Comparison of ENCODE assay signal across 24 mouse cellular contexts in the genomic region with DNA sequence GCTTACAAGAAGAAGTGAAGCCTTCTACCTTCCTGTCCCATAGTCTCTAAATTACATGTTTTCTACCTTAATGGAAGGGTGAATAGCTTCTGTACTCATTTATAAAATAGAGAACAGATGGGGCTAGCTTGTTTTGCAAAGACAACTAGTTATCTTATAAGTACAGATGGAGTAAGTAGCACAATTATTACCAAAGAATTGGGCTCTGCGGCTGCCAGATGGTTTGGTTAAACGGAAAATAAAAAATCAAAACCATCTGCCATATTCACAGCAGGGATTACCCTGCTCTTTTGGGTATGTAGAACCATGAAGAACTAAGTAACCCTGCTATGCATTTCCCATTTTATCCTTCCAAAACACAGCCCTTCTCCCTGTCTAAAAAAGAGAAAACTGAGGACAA.
DNase-seq lines count a peak whose midpoint lies in the region; ATAC-seq lines count a peak whose summit lies in the region.
"Had no signal": no experiment of that assay in that cellular context is flagged by ENCODE, and none has a peak within 500 bp of the region (broad histone marks: within the 10 kb centered on the region; RNA-seq: fewer than 3 reads in every experiment).

No protein-coding gene starts in this region.

- no peak overlapping the region for H3K4me3 ChIP-seq in forebrain, embryonic 13.5 days
- H3K4me3 ChIP-seq in forebrain, embryonic 11.5 days (ENCODE audit: low read depth, low read length): no peak overlapping the region
- H3K4me3 ChIP-seq in forebrain, embryonic 16.5 days (replicated peaks; ENCODE audit: low read length): no peak overlapping the region
- no peak overlapping the region for H3K4me3 ChIP-seq in liver, embryonic 11.5 days (ENCODE audit: low read depth, low read length)
- H3K4me3 ChIP-seq: heart, embryonic 10.5 days; heart, embryonic 15.5 days; hindbrain, embryonic 12.5 days; liver, embryonic 15.5 days had no signal

- DNase-seq in forebrain, embryonic 11.5 days (ENCODE audit: low spot score): no peak
- DNase-seq in layer of hippocampus, adult 11-12 months (ENCODE audit: low spot score): peak; percentile 25
- no peak for DNase-seq in layer of hippocampus, postnatal 25 days (ENCODE audit: extremely low spot score in 1 of 2, low spot score in 1 of 2)
- peak; percentile 33 for DNase-seq in layer of hippocampus, adult 9-11 months
- DNase-seq in kidney, adult 9 months: no peak
- no peak for DNase-seq in liver, embryonic 11.5 days (ENCODE audit: low spot score)
- DNase-seq: adrenal gland, postnatal 25 days; cerebellum, postnatal 36 days; gastrocnemius, postnatal 14 days; heart, postnatal 36 days; kidney, postnatal 25 days; liver; lung, embryonic 14.5 days; lung, postnatal 14 days; midbrain, embryonic 14.5 days; thymus, postnatal 4 days had no signal

- no peak overlapping the region for H3K4me2 ChIP-seq in forebrain, embryonic 13.5 days
- no peak overlapping the region for H3K4me2 ChIP-seq in forebrain, embryonic 11.5 days (ENCODE audit: low read depth, low read length, severe bottlenecking)
- H3K4me2 ChIP-seq in forebrain, embryonic 16.5 days (ENCODE audit: low read length): no peak overlapping the region
- no peak overlapping the region for H3K4me2 ChIP-seq in liver, embryonic 11.5 days
- H3K4me2 ChIP-seq: heart, embryonic 15.5 days; hindbrain, embryonic 12.5 days; liver, embryonic 15.5 days; lung, embryonic 14.5 days had no signal

- no peak overlapping the region for H3K27ac ChIP-seq in forebrain, embryonic 13.5 days
- no peak overlapping the region for H3K27ac ChIP-seq in forebrain, embryonic 11.5 days (ENCODE audit: low read depth, low read length)
- H3K27ac ChIP-seq in forebrain, embryonic 16.5 days (ENCODE audit: low read length): no peak overlapping the region
- H3K27ac ChIP-seq in liver, embryonic 11.5 days (ENCODE audit: low read depth, low read length): no peak overlapping the region
- H3K27ac ChIP-seq: heart, embryonic 10.5 days; heart, embryonic 15.5 days; hindbrain, embryonic 12.5 days; liver, embryonic 15.5 days had no signal

- H3K4me1 ChIP-seq in forebrain, embryonic 13.5 days: no peaks in the 10 kb centered on the region
- no peaks in the 10 kb centered on the region for H3K4me1 ChIP-seq in forebrain, embryonic 11.5 days (replicated peaks; ENCODE audit: control insufficient read depth, insufficient read depth, low read length)
- no peaks in the 10 kb centered on the region for H3K4me1 ChIP-seq in forebrain, embryonic 16.5 days (replicated peaks; ENCODE audit: control insufficient read depth, insufficient read depth, low read length)
- no peaks in the 10 kb centered on the region for H3K4me1 ChIP-seq in liver, embryonic 11.5 days (replicated peaks; ENCODE audit: control insufficient read depth, insufficient read depth, low read length)
- H3K4me1 ChIP-seq: heart, embryonic 10.5 days; heart, embryonic 15.5 days; hindbrain, embryonic 12.5 days; liver, embryonic 15.5 days had no signal

- peaks cover 5% of the 10 kb centered on the region; the same call in 1 of the 2 replicates for H3K9me3 ChIP-seq in forebrain, embryonic 13.5 days (replicated peaks)
- no peaks in the 10 kb centered on the region; the same call in 1 of the 2 replicates for H3K9me3 ChIP-seq in forebrain, embryonic 11.5 days (ENCODE audit: control insufficient read depth, low read length)
- peaks cover 3% of the 10 kb centered on the region; the same call in 1 of the 2 replicates for H3K9me3 ChIP-seq in forebrain, embryonic 16.5 days (ENCODE audit: control insufficient read depth, low read length)
- H3K9me3 ChIP-seq in liver, embryonic 11.5 days (ENCODE audit: control insufficient read depth, low read length): no peaks in the 10 kb centered on the region
- H3K9me3 ChIP-seq: heart, embryonic 10.5 days; heart, embryonic 15.5 days; hindbrain, embryonic 12.5 days; liver, embryonic 15.5 days had no signal

- H3K27me3 ChIP-seq in forebrain, embryonic 13.5 days: no peaks in the 10 kb centered on the region
- H3K27me3 ChIP-seq in forebrain, embryonic 11.5 days (ENCODE audit: control insufficient read depth, insufficient read depth, low read length): no peaks in the 10 kb centered on the region
- H3K27me3 ChIP-seq in forebrain, embryonic 16.5 days (replicated peaks; ENCODE audit: control insufficient read depth, insufficient read depth, low read length): no peaks in the 10 kb centered on the region
- H3K27me3 ChIP-seq in liver, embryonic 11.5 days (replicated peaks; ENCODE audit: control insufficient read depth, insufficient read depth, low read length): no peaks in the 10 kb centered on the region
- H3K27me3 ChIP-seq: heart, embryonic 15.5 days; hindbrain, embryonic 12.5 days; liver, embryonic 15.5 days had no signal

- ATAC-seq in forebrain, embryonic 13.5 days: peak; percentile 51
- no peak for ATAC-seq in forebrain, embryonic 11.5 days (replicated peaks; ENCODE audit: low FRiP score)
- ATAC-seq in forebrain, embryonic 16.5 days: peak; percentile 54
- no peak for ATAC-seq in liver, embryonic 11.5 days (replicated peaks; ENCODE audit: low FRiP score)
- ATAC-seq: CD4-positive, CD25-positive, alpha-beta regulatory T cell, adult 4 months; intestine, postnatal 0 days had no signal

- WGBS in forebrain, embryonic 13.5 days: 70% methylated on average over 2 of the region's 2 CpGs
- WGBS in forebrain, embryonic 11.5 days: 82% methylated on average over 2 of the region's 2 CpGs
- WGBS in forebrain, embryonic 16.5 days: 76% methylated on average over 2 of the region's 2 CpGs
- 83% methylated on average over 2 of the region's 2 CpGs for WGBS in liver, embryonic 11.5 days

- H3K9ac ChIP-seq in forebrain, embryonic 13.5 days: no peak overlapping the region
- H3K9ac ChIP-seq in forebrain, embryonic 11.5 days (ENCODE audit: low read length): no peak overlapping the region
- no peak overlapping the region for H3K9ac ChIP-seq in forebrain, embryonic 16.5 days (replicated peaks; ENCODE audit: low read depth, low read length)
- H3K9ac ChIP-seq in liver, embryonic 11.5 days (ENCODE audit: low read depth, low read length): no peak overlapping the region
- H3K9ac ChIP-seq: heart, embryonic 15.5 days; hindbrain, embryonic 12.5 days; liver, embryonic 15.5 days; lung, embryonic 14.5 days had no signal

- H3K36me3 ChIP-seq in forebrain, embryonic 13.5 days (ENCODE audit: poor library complexity, severe bottlenecking): no peaks in the 10 kb centered on the region
- H3K36me3 ChIP-seq in forebrain, embryonic 11.5 days (ENCODE audit: control insufficient read depth, insufficient read depth, low read length): no peaks in the 10 kb centered on the region
- no peaks in the 10 kb centered on the region for H3K36me3 ChIP-seq in forebrain, embryonic 16.5 days (ENCODE audit: control insufficient read depth, insufficient read depth)
- no peaks in the 10 kb centered on the region for H3K36me3 ChIP-seq in liver, embryonic 11.5 days (ENCODE audit: control insufficient read depth, insufficient read depth, low read length)
- H3K36me3 ChIP-seq: heart, embryonic 10.5 days; heart, embryonic 15.5 days; hindbrain, embryonic 12.5 days; liver, embryonic 15.5 days had no signal

Comparison
In these comparisons a context has a peak if more than half of its experiments do, and no peak if none do; other contexts are left out.
1. ATAC-seq: peak in forebrain, embryonic 13.5 days (single experiment) and forebrain, embryonic 16.5 days (single experiment); none in forebrain, embryonic 11.5 days (single experiment) and liver, embryonic 11.5 days (single experiment).
2. DNase-seq: peak in layer of hippocampus, adult 11-12 months (single experiment) and layer of hippocampus, adult 9-11 months (single experiment); none in forebrain, embryonic 11.5 days (single experiment), layer of hippocampus, postnatal 25 days (0 of 2), kidney, adult 9 months (single experiment) and liver, embryonic 11.5 days (single experiment).